Mouse (Mus musculus) heart, postnatal 0 days (tissue): ENCODE measurements at regions not wholly inside any gene's neighbourhood (a gene's known extent, or its start where the extent isn't known, plus 50 kb on each side); places are given as distances from the start of the nearest gene placed in this dataset.

Experiments used
- CTCF ChIP-seq: IDR thresholded peaks from 2 replicates; pipeline ENCODE4 v1.5.1; 2016; ENCODE audit warnings: antibody characterized with exemption, control low read depth, low read depth
- EP300 ChIP-seq: IDR thresholded peaks from 2 replicates; pipeline ENCODE4 v1.6.1; 2016; ENCODE audit warnings: antibody characterized with exemption, low read depth

- TF ChIP-seq EP300 = no peak
- TF ChIP-seq CTCF = no peak
Observed at GRCm38 (mm10) chr3:46870876-46871275, 422.9 kb upstream of the Pabpc4l start.
